Mouse (Mus musculus) adrenal gland, postnatal 4 days (tissue): ENCODE measurements around the gene Cyp1b1. TPM values are rescaled to one million over a fixed set of nuclear protein-coding genes. Genes with fewer than 3 reads are reported as not detected.

Source experiments
- DNase-seq, 2 experiments: peaks; one replicate each; pipeline ENCODE4 v3.0.0; 2021 to 2022; ENCODE audit warnings: low spot score in 2 of 2, mixed read lengths in 2 of 2
- total RNA-seq, 2 experiments: library from RNA; stranded (reverse); gene quantifications; 2 replicates each; pipeline ENCODE4 v1.2.3; 2021

Cyp1b1 gene
- total RNA-seq, 2 experiments from 2014 or later, result 39.7 to 41.3 TPM

GRCm38 (mm10) chr17:79654187-79654586, 60.7 kb downstream of the Cyp1b1 start:
- DNase-seq, result no peak

DNA sequence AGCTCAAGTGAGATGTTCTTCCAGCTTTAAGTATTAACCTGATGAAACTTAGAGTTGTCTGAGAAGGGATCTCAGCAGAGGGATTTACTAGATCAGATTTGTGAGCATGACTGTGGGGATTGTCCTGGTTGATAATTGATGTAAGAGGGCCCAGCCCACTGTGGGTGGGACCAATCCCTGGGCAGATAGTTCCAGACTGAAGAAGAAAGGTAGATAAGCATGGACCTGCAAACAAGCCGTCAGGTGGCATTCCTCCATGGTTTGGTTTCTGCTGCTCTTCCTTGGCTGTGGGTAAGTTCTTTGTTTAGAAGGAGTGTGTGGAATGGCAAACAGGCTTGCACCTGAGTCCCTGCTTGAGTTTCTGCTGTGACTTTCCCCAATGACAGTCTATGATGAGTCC, 61.7 kb downstream of the Cyp1b1 start:
- no peak for DNase-seq

Other genes starting within 250 kb of the Cyp1b1 start
- gene Rmdn2, start 103.2 kb downstream of the Cyp1b1 start, total RNA-seq, result 100 to 1,000 TPM; 276 to 287 TPM
- 10 to 100 TPM; 42.0 to 42.6 TPM for gene Atl2, start 181.1 kb upstream of the Cyp1b1 start, total RNA-seq